In genomic region chr11:61619356-61619755, GRCm38 (mm10) we compare ENCODE assay signal across 9 mouse cellular contexts. TPM values are rescaled to one million over a fixed set of nuclear protein-coding genes. Genes with fewer than 3 reads are reported as not detected.
DNase-seq lines count a peak whose midpoint lies in the region; ATAC-seq and TF ChIP-seq lines count a peak whose summit lies in the region.
"Had no signal": no experiment of that assay in that cellular context is flagged by ENCODE, and none has a peak within 500 bp of the region (broad histone marks: within the 10 kb centered on the region; RNA-seq: fewer than 3 reads in every experiment).

No protein-coding gene starts in this region.

- H3K9me3 ChIP-seq in lung, postnatal 0 days (ENCODE audit: low read length): no peaks in the 10 kb centered on the region
- H3K9me3 ChIP-seq in forebrain, embryonic 15.5 days: no peaks in the 10 kb centered on the region
- no peaks in the 10 kb centered on the region for H3K9me3 ChIP-seq in limb, embryonic 13.5 days
- no peaks in the 10 kb centered on the region for H3K9me3 ChIP-seq in stomach, embryonic 14.5 days (ENCODE audit: control insufficient read depth, low read depth, low read length)

- DNase-seq in lung, postnatal 0 days (ENCODE audit: low spot score): no peak
- DNase-seq in lung, postnatal 14 days: no peak
- no peak for DNase-seq in natural killer cell, adult 2 months (ENCODE audit: low spot score in 2 of 2)
- DNase-seq in left cerebral cortex, postnatal 25 days (ENCODE audit: low spot score in 2 of 2): no peak
- no peak for DNase-seq in spleen, postnatal 14 days (ENCODE audit: low spot score in 2 of 2)

- peak overlapping the region; percentile 72 for H3K4me2 ChIP-seq in lung, postnatal 0 days (replicated peaks; ENCODE audit: low read depth, low read length)
- peak overlapping the region; percentile 70 for H3K4me2 ChIP-seq in forebrain, embryonic 15.5 days (replicated peaks)
- H3K4me2 ChIP-seq in limb, embryonic 13.5 days (replicated peaks): peak overlapping the region; percentile 78
- peak overlapping the region; percentile 61 for H3K4me2 ChIP-seq in stomach, embryonic 14.5 days (replicated peaks; ENCODE audit: low read depth, low read length)

- ATAC-seq in lung, postnatal 0 days: no peak
- ATAC-seq in forebrain, embryonic 15.5 days (replicated peaks): no peak
- ATAC-seq in limb, embryonic 13.5 days (ENCODE audit: low FRiP score, low read depth): no peak
- ATAC-seq in stomach, embryonic 14.5 days (ENCODE audit: insufficient number of reproducible peaks, insufficient read depth, low FRiP score, low read depth): no peak

- TF ChIP-seq EP300 in lung, postnatal 0 days (IDR thresholded peaks at IDR 0.05): no peak

- peaks cover 12% of the 10 kb centered on the region; the same call in 1 of the 2 replicates for H3K4me1 ChIP-seq in lung, postnatal 0 days (ENCODE audit: insufficient read depth, low read depth, low read length)
- H3K4me1 ChIP-seq in forebrain, embryonic 15.5 days: peaks cover 8% of the 10 kb centered on the region
- H3K4me1 ChIP-seq in limb, embryonic 13.5 days: peaks cover 23% of the 10 kb centered on the region
- peaks cover 12% of the 10 kb centered on the region; the same call in 1 of the 2 replicates for H3K4me1 ChIP-seq in stomach, embryonic 14.5 days (ENCODE audit: control insufficient read depth, insufficient read depth, low read length)

- no peaks in the 10 kb centered on the region for H3K36me3 ChIP-seq in lung, postnatal 0 days (ENCODE audit: insufficient read depth, low read length)
- no peaks in the 10 kb centered on the region for H3K36me3 ChIP-seq in forebrain, embryonic 15.5 days
- no peaks in the 10 kb centered on the region for H3K36me3 ChIP-seq in limb, embryonic 13.5 days
- H3K36me3 ChIP-seq in stomach, embryonic 14.5 days (ENCODE audit: control insufficient read depth, insufficient read depth, low read length): no peaks in the 10 kb centered on the region

- H3K27me3 ChIP-seq in lung, postnatal 0 days (replicated peaks; ENCODE audit: insufficient read depth, low read length): no peaks in the 10 kb centered on the region
- H3K27me3 ChIP-seq in forebrain, embryonic 15.5 days: no peaks in the 10 kb centered on the region
- H3K27me3 ChIP-seq in limb, embryonic 13.5 days: no peaks in the 10 kb centered on the region
- H3K27me3 ChIP-seq in stomach, embryonic 14.5 days (ENCODE audit: control insufficient read depth, insufficient read depth, low read length): no peaks in the 10 kb centered on the region

- 0 out of 2 replicates have a peak overlapping the region, but pooled peaks have one; percentile 32 for H3K9ac ChIP-seq in lung, postnatal 0 days (replicated peaks; ENCODE audit: low read depth)
- H3K9ac ChIP-seq in forebrain, embryonic 15.5 days (replicated peaks): 0 out of 2 replicates have a peak overlapping the region, but pooled peaks have one; percentile 10
- H3K9ac ChIP-seq in limb, embryonic 13.5 days: peak overlapping the region; percentile 60; the same call in 1 of the 2 replicates
- H3K9ac ChIP-seq in stomach, embryonic 14.5 days (replicated peaks; ENCODE audit: low read depth, low read length): no peak overlapping the region

- WGBS in lung, postnatal 0 days: 9% methylated on average over 6 of the region's 6 CpGs
- 15% methylated on average over 6 of the region's 6 CpGs for WGBS in forebrain, embryonic 15.5 days
- WGBS in limb, embryonic 13.5 days: 19% methylated on average over 6 of the region's 6 CpGs
- 8% methylated on average over 6 of the region's 6 CpGs for WGBS in stomach, embryonic 14.5 days

- no peak for TF ChIP-seq CTCF in lung, postnatal 0 days (IDR thresholded peaks at IDR 0.05)

- H3K27ac ChIP-seq in lung, postnatal 0 days (ENCODE audit: low read length): peak overlapping the region; percentile 83
- H3K27ac ChIP-seq in forebrain, embryonic 15.5 days (replicated peaks): no peak overlapping the region
- H3K27ac ChIP-seq in limb, embryonic 13.5 days: no peak overlapping the region
- no peak overlapping the region for H3K27ac ChIP-seq in stomach, embryonic 14.5 days (ENCODE audit: low read length)

- intact Hi-C loops in left cerebral cortex, postnatal 25 days (cut with DNase I): loop anchor here (2.0 to 5.0 kb wide), 2 partner anchors 41 to 87 kb away; partner anchors contain the start of gene Epn2

- peak overlapping the region; percentile 30 for H3K4me3 ChIP-seq in lung, postnatal 0 days (ENCODE audit: low read depth, low read length)
- peak overlapping the region; percentile 42 for H3K4me3 ChIP-seq in forebrain, embryonic 15.5 days
- H3K4me3 ChIP-seq in limb, embryonic 13.5 days: peak overlapping the region; percentile 46
- H3K4me3 ChIP-seq in stomach, embryonic 14.5 days (ENCODE audit: low read depth, low read length): peak overlapping the region; percentile 27; the same call in 1 of the 2 replicates
- H3K4me3 ChIP-seq: erythroblast, embryonic 14.5 days had no signal

RNA-seq across cellular contexts. Expression of gene Grap, which starts 33.7 kb away (rescaled TPM):
- polyA plus RNA-seq in lung, postnatal 0 days (2015; fragmentation: Nextera tagmentation; extraction: Ambion mirVana): 71.8 and 72.1 TPM in 2 replicates
- polyA plus RNA-seq in forebrain, embryonic 15.5 days (2015; fragmentation: Nextera tagmentation; extraction: Ambion mirVana): 8.0 and 9.1 TPM in 2 replicates
- 6.8 and 7.0 TPM in 2 replicates for polyA plus RNA-seq in limb, embryonic 13.5 days (2015; fragmentation: Nextera tagmentation; extraction: Ambion mirVana)
- 4.8 and 7.1 TPM in 2 replicates for polyA plus RNA-seq in stomach, embryonic 14.5 days (2014; fragmentation: Nextera tagmentation; extraction: Ambion mirVana)
- total RNA-seq in left cerebral cortex, postnatal 25 days (2021): 1 to 10 TPM; 5.1 to 6.7 TPM

RNA-seq across cellular contexts. Expression of gene Epn2, which starts 39.9 kb away (rescaled TPM):
- 41.0 and 47.7 TPM in 2 replicates for polyA plus RNA-seq in lung, postnatal 0 days (2015; fragmentation: Nextera tagmentation; extraction: Ambion mirVana)
- polyA plus RNA-seq in forebrain, embryonic 15.5 days (2015; fragmentation: Nextera tagmentation; extraction: Ambion mirVana): 64.6 and 67.3 TPM in 2 replicates
- polyA plus RNA-seq in limb, embryonic 13.5 days (2015; fragmentation: Nextera tagmentation; extraction: Ambion mirVana): 30.0 and 32.1 TPM in 2 replicates
- 28.7 and 32.6 TPM in 2 replicates for polyA plus RNA-seq in stomach, embryonic 14.5 days (2014; fragmentation: Nextera tagmentation; extraction: Ambion mirVana)
- total RNA-seq in left cerebral cortex, postnatal 25 days (2021): 100 to 1,000 TPM; 118 to 133 TPM
- polyA plus RNA-seq: erythroblast, embryonic 14.5 days had no signal
